Mouse (Mus musculus): ENCODE measurements around the gene Mdga1. TPM values are rescaled to one million over a fixed set of nuclear protein-coding genes. Genes with fewer than 3 reads are reported as not detected.

Mdga1 gene
- polyA plus RNA-seq, 1 experiment: 2.0 TPM

- Histone ChIP-seq H3K36me3 (ENCODE audit: control insufficient read depth, insufficient read depth) (no peaks in the 10 kb centered on the region), H3ac (ENCODE audit: control insufficient read depth, insufficient read length, low read depth) (no peak overlapping the region), H3K27me3 (ENCODE audit: control insufficient read depth, insufficient read depth, insufficient read length) (peaks cover 10% of the 10 kb centered on the region), H3K79me2 (ENCODE audit: control insufficient read depth, insufficient read depth) (no peaks in the 10 kb centered on the region), H3K4me3 (ENCODE audit: insufficient read depth, poor library complexity, severe bottlenecking) (no peak overlapping the region), H3K79me3 (ENCODE audit: low read depth) (no peaks in the 10 kb centered on the region)
- TF ChIP-seq MAX (IDR thresholded peaks at IDR 0.05) (no peak), MYOG (IDR thresholded peaks at IDR 0.05; ENCODE audit: control insufficient read depth, extremely low read depth, insufficient read length) (no peak), CTCF (IDR thresholded peaks at IDR 0.05; ENCODE audit: control insufficient read depth, insufficient read depth, insufficient read length) (no peak)
These were observed 170.3 kb downstream of the Mdga1 start for GRCm38 (mm10) chr17:29799398-29800095.

DNA sequence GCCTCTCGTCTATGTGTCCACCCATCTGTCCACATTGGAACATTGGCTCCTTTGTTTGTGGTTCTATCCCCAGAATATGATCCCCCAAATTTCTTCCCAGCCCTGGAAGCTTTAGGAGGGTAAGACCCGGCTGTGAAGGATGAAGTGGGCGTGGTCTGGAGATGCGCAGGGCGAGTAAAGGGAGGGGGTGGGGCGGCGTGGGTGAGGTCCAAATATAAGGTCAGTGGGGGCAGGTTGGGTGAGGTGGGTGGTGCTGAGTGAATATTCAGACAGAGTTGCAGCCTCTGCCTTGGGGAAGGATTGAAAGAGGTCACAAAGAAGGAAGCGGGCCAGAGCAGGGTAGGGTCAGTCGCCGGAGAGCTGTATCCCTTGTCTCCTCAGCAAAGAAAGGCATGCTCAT is 171.7 kb downstream of the Mdga1 start:
- no peaks in the 10 kb centered on the region for H3K79me2 ChIP-seq (ENCODE audit: control insufficient read depth, insufficient read depth)
- no peaks in the 10 kb centered on the region for H3K79me3 ChIP-seq (ENCODE audit: low read depth)
- H3K36me3 ChIP-seq (ENCODE audit: control insufficient read depth, insufficient read depth): no peaks in the 10 kb centered on the region
- no peak overlapping the region for H3K4me3 ChIP-seq (ENCODE audit: insufficient read depth, poor library complexity, severe bottlenecking)
- TF ChIP-seq MYOG (IDR thresholded peaks at IDR 0.05; ENCODE audit: control insufficient read depth, extremely low read depth, insufficient read length) (no peak), MYOD1 (IDR thresholded peaks at IDR 0.05; ENCODE audit: control insufficient read depth, insufficient read length, low read depth) (no peak), CEBPB (IDR thresholded peaks at IDR 0.05; ENCODE audit: low read depth) (no peak), CTCF (IDR thresholded peaks at IDR 0.05; ENCODE audit: control insufficient read depth, insufficient read depth, insufficient read length) (no peak), USF1 (IDR thresholded peaks at IDR 0.05; ENCODE audit: low read depth) (no peak), MAX (IDR thresholded peaks at IDR 0.05) (no peak), FOSL1 (IDR thresholded peaks at IDR 0.05; ENCODE audit: insufficient read depth, low read length, poor library complexity, severe bottlenecking) (no peak)
- peaks cover 13% of the 10 kb centered on the region for H3K27me3 ChIP-seq (ENCODE audit: control insufficient read depth, insufficient read depth, insufficient read length)
- H3ac ChIP-seq (ENCODE audit: control insufficient read depth, insufficient read length, low read depth): no peak overlapping the region

GRCm38 (mm10) chr17:29796787-29797186 is 173.1 kb downstream of the Mdga1 start:
- Histone ChIP-seq H3K27me3 (ENCODE audit: control insufficient read depth, insufficient read depth, insufficient read length) (peaks cover 13% of the 10 kb centered on the region), H3K79me3 (ENCODE audit: low read depth) (no peaks in the 10 kb centered on the region), H3ac (ENCODE audit: control insufficient read depth, insufficient read length, low read depth) (no peak overlapping the region), H3K79me2 (ENCODE audit: control insufficient read depth, insufficient read depth) (no peaks in the 10 kb centered on the region), H3K36me3 (ENCODE audit: control insufficient read depth, insufficient read depth) (no peaks in the 10 kb centered on the region), H3K4me3 (ENCODE audit: insufficient read depth, poor library complexity, severe bottlenecking) (no peak overlapping the region)
- TF ChIP-seq MAX (IDR thresholded peaks at IDR 0.05) (no peak), CEBPB (IDR thresholded peaks at IDR 0.05; ENCODE audit: low read depth) (no peak), MYOG (IDR thresholded peaks at IDR 0.05; ENCODE audit: control insufficient read depth, extremely low read depth, insufficient read length) (no peak), USF1 (IDR thresholded peaks at IDR 0.05; ENCODE audit: low read depth) (no peak)

DNA sequence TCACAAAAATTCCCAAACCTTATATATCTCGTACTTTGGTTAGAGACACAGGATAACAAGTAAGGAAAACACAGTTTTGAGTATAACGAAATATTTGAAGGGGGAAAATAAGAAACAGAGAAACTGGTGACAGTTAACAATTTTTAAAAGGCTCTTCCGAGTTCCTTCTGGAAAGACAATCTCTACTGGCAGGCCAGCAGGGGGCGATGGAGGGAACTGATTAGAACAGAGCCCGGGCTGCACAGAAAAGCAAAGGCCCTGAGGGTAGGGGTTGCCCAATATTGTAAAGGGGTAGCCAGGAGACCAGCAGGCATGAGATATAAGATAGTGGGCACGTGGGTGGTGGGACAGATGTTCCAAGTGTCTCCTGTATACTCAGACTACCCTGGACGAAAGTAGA is 173.8 kb downstream of the Mdga1 start:
- no peak overlapping the region for H3K4me3 ChIP-seq (ENCODE audit: insufficient read depth, poor library complexity, severe bottlenecking)
- peaks cover 19% of the 10 kb centered on the region for H3K27me3 ChIP-seq (ENCODE audit: control insufficient read depth, insufficient read depth, insufficient read length)
- no peak for TF ChIP-seq MAX (IDR thresholded peaks at IDR 0.05)
- no peak for TF ChIP-seq USF1 (IDR thresholded peaks at IDR 0.05; ENCODE audit: low read depth)
- no peak for TF ChIP-seq CTCF (IDR thresholded peaks at IDR 0.05; ENCODE audit: control insufficient read depth, insufficient read depth, insufficient read length)
- TF ChIP-seq CEBPB (IDR thresholded peaks at IDR 0.05; ENCODE audit: low read depth): no peak
- no peak for TF ChIP-seq MYOG (IDR thresholded peaks at IDR 0.05; ENCODE audit: control insufficient read depth, extremely low read depth, insufficient read length)
- no peak for TF ChIP-seq FOSL1 (IDR thresholded peaks at IDR 0.05; ENCODE audit: insufficient read depth, low read length, poor library complexity, severe bottlenecking)
- TF ChIP-seq MYOD1 (IDR thresholded peaks at IDR 0.05; ENCODE audit: control insufficient read depth, insufficient read length, low read depth): no peak
- no peaks in the 10 kb centered on the region for H3K36me3 ChIP-seq (ENCODE audit: control insufficient read depth, insufficient read depth)
- no peaks in the 10 kb centered on the region for H3K79me2 ChIP-seq (ENCODE audit: control insufficient read depth, insufficient read depth)
- no peaks in the 10 kb centered on the region for H3K79me3 ChIP-seq (ENCODE audit: low read depth)
- H3ac ChIP-seq (ENCODE audit: control insufficient read depth, insufficient read length, low read depth): no peak overlapping the region

- no peak overlapping the region for H3ac ChIP-seq (ENCODE audit: control insufficient read depth, insufficient read length, low read depth)
- H3K27me3 ChIP-seq (ENCODE audit: control insufficient read depth, insufficient read depth, insufficient read length): peaks cover 19% of the 10 kb centered on the region
- no peaks in the 10 kb centered on the region for H3K79me3 ChIP-seq (ENCODE audit: low read depth)
- no peak overlapping the region for H3K4me3 ChIP-seq (ENCODE audit: insufficient read depth, poor library complexity, severe bottlenecking)
- H3K36me3 ChIP-seq (ENCODE audit: control insufficient read depth, insufficient read depth): no peaks in the 10 kb centered on the region
- H3K79me2 ChIP-seq (ENCODE audit: control insufficient read depth, insufficient read depth): no peaks in the 10 kb centered on the region
- no peak for TF ChIP-seq MYOD1 (IDR thresholded peaks at IDR 0.05; ENCODE audit: control insufficient read depth, insufficient read length, low read depth)
- no peak for TF ChIP-seq FOSL1 (IDR thresholded peaks at IDR 0.05; ENCODE audit: insufficient read depth, low read length, poor library complexity, severe bottlenecking)
- TF ChIP-seq MYOG (IDR thresholded peaks at IDR 0.05; ENCODE audit: control insufficient read depth, extremely low read depth, insufficient read length): no peak
- TF ChIP-seq USF1 (IDR thresholded peaks at IDR 0.05; ENCODE audit: low read depth): no peak
- no peak for TF ChIP-seq CEBPB (IDR thresholded peaks at IDR 0.05; ENCODE audit: low read depth)
- no peak for TF ChIP-seq CTCF (IDR thresholded peaks at IDR 0.05; ENCODE audit: control insufficient read depth, insufficient read depth, insufficient read length)
- TF ChIP-seq MAX (IDR thresholded peaks at IDR 0.05): no peak
These were observed 174.7 kb downstream of the Mdga1 start for GRCm38 (mm10) chr17:29795050-29795770.
